Mouse (Mus musculus): Measurements from ENCODE around the gene Pip4k2a. TPM values are rescaled to one million over a fixed set of nuclear protein-coding genes. Genes with fewer than 3 reads are reported as not detected.

Pip4k2a gene
- polyA plus RNA-seq, 2 experiments = 15.2 to 16.6 TPM

- DNase-seq (ENCODE audit: low read depth in 3 of 3, low spot score in 3 of 3) (no peak), ATAC-seq (ENCODE audit: insufficient read depth) (no peak)
- Histone ChIP-seq H3K4me3 (ENCODE audit: insufficient read depth in 1 of 2, low read depth in 2 of 2, low read length in 2 of 2) (no peak overlapping the region), H3K4me1 (replicated peaks; ENCODE audit: control insufficient read depth in 2 of 2, insufficient read depth in 2 of 2, low read length in 1 of 2) (peaks cover 14 to 41% of the 10 kb centered on the region in 2 experiments), H3K36me3 (replicated peaks; ENCODE audit: control insufficient read depth, insufficient read depth, low read depth) (no peaks in the 10 kb centered on the region; the same call in 1 of the 2 replicates), H3K9ac (replicated peaks) (no peak overlapping the region), H3K9me3 (ENCODE audit: control insufficient read depth, low read length) (no peaks in the 10 kb centered on the region), H3K27me3 (ENCODE audit: control insufficient read depth, insufficient read depth, low read length) (no peaks in the 10 kb centered on the region), H3K27ac (no peak overlapping the region), H3K4me2 (ENCODE audit: low read depth) (no peak overlapping the region)
- WGBS (ENCODE audit: insufficient replicate concordance) = 41% methylated on average over 3 of the region's 3 CpGs
- TF ChIP-seq EP300 (IDR thresholded peaks at IDR 0.05; ENCODE audit: low read depth) (no peak), CTCF (IDR thresholded peaks at IDR 0.05; ENCODE audit: low read depth) (no peak)
Measured at GRCm38 (mm10) chr2:18962502-18962901, 35.4 kb downstream of the Pip4k2a start.

DNA sequence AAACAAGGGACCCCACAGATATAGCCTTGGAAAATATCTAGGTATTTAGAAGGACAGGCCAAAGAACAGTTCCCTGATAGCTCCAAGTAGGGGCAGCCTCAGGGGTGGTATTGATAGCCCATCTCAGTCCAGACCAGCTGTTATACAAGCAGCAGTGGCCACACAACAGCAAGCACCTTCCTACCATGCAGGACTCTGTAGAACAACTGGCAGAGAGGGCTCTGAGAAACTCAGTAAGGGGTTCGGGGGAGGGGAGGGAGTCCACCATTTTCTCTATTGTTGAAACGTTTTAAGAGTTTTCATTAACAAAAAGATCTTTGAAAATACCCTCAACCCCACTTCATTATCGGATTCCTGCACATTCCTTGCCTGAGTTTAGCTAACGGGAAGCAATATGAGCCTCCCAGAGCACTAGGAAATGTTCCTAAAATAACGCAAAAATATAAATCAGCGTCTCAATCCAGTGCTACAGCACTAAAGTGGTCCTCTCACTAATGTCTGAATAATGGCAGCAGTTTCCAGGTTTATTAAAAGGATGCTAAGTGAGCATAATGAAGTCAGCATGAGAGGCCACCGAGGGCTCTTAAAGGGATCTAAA lies 37.5 kb downstream of the Pip4k2a start:
- 66% methylated on average over 7 of the region's 7 CpGs for WGBS (ENCODE audit: insufficient replicate concordance)
- Histone ChIP-seq H3K4me1 (replicated peaks; ENCODE audit: control insufficient read depth in 2 of 2, insufficient read depth in 2 of 2, low read length in 1 of 2) (peaks cover 24 to 46% of the 10 kb centered on the region in 2 experiments), H3K4me3 (ENCODE audit: insufficient read depth in 1 of 2, low read depth in 2 of 2, low read length in 2 of 2) (no peak overlapping the region), H3K27me3 (ENCODE audit: control insufficient read depth, insufficient read depth, low read length) (no peaks in the 10 kb centered on the region), H3K4me2 (ENCODE audit: low read depth) (no peak overlapping the region), H3K36me3 (replicated peaks; ENCODE audit: control insufficient read depth, insufficient read depth, low read depth) (no peaks in the 10 kb centered on the region), H3K27ac (no peak overlapping the region), H3K9ac (replicated peaks) (no peak overlapping the region), H3K9me3 (ENCODE audit: control insufficient read depth, low read length) (no peaks in the 10 kb centered on the region)
- no peak for ATAC-seq (ENCODE audit: insufficient read depth)
- no peak for DNase-seq (ENCODE audit: low read depth in 3 of 3, low spot score in 3 of 3)
- TF ChIP-seq EP300 (IDR thresholded peaks at IDR 0.05; ENCODE audit: low read depth) (no peak), CTCF (IDR thresholded peaks at IDR 0.05; ENCODE audit: low read depth) (no peak)

- Histone ChIP-seq H3K4me3 (ENCODE audit: insufficient read depth in 1 of 2, low read depth in 2 of 2, low read length in 2 of 2) (no peak overlapping the region), H3K9ac (replicated peaks) (no peak overlapping the region), H3K36me3 (replicated peaks; ENCODE audit: control insufficient read depth, insufficient read depth, low read depth) (no peaks in the 10 kb centered on the region), H3K9me3 (ENCODE audit: control insufficient read depth, low read length) (no peaks in the 10 kb centered on the region), H3K27ac (no peak overlapping the region), H3K4me2 (ENCODE audit: low read depth) (no peak overlapping the region), H3K4me1 (replicated peaks; ENCODE audit: control insufficient read depth in 2 of 2, insufficient read depth in 2 of 2, low read length in 1 of 2) (peaks cover 33 to 53% of the 10 kb centered on the region in 2 experiments), H3K27me3 (ENCODE audit: control insufficient read depth, insufficient read depth, low read length) (no peaks in the 10 kb centered on the region)
- ATAC-seq (ENCODE audit: insufficient read depth) = no peak
- no peak for TF ChIP-seq CTCF (IDR thresholded peaks at IDR 0.05; ENCODE audit: low read depth)
- TF ChIP-seq EP300 (IDR thresholded peaks at IDR 0.05; ENCODE audit: low read depth) = no peak
- WGBS (ENCODE audit: insufficient replicate concordance) = 61% methylated on average over 5 of the region's 5 CpGs
- no peak for DNase-seq (ENCODE audit: low read depth in 3 of 3, low spot score in 3 of 3)
Measured at GRCm38 (mm10) chr2:18959558-18959957, 38.4 kb downstream of the Pip4k2a start.

DNA sequence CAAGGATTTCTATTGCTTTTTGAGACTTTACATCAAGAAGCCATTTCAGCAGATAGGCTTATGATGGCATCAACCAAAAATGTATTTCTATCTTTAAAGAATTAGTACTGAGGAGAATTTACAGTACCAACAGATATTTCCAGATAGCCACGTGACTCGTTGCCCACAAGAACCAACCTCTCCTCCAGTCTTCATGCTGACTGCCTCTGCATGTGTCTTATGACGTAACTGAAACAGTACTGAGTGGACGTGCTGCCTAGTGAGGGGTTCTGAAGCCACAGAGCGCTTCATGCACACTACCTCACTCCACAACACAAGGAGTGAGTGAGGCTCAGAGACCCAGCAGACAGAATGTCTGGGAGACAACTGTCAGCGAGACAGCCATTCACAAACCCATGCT lies 38.9 kb downstream of the Pip4k2a start:
- Histone ChIP-seq H3K27me3 (ENCODE audit: control insufficient read depth, insufficient read depth, low read length) (no peaks in the 10 kb centered on the region), H3K4me3 (ENCODE audit: insufficient read depth in 1 of 2, low read depth in 2 of 2, low read length in 2 of 2) (no peak overlapping the region), H3K9ac (replicated peaks) (no peak overlapping the region), H3K27ac (no peak overlapping the region), H3K4me2 (ENCODE audit: low read depth) (no peak overlapping the region), H3K36me3 (replicated peaks; ENCODE audit: control insufficient read depth, insufficient read depth, low read depth) (no peaks in the 10 kb centered on the region), H3K9me3 (ENCODE audit: control insufficient read depth, low read length) (no peaks in the 10 kb centered on the region), H3K4me1 (replicated peaks; ENCODE audit: control insufficient read depth in 2 of 2, insufficient read depth in 2 of 2, low read length in 1 of 2) (peaks cover 38 to 55% of the 10 kb centered on the region in 2 experiments)
- ATAC-seq (ENCODE audit: insufficient read depth) = no peak
- 42% methylated on average over 6 of the region's 6 CpGs for WGBS (ENCODE audit: insufficient replicate concordance)
- DNase-seq (ENCODE audit: low read depth in 3 of 3, low spot score in 3 of 3) = no peak
- TF ChIP-seq EP300 (IDR thresholded peaks at IDR 0.05; ENCODE audit: low read depth) (no peak), CTCF (IDR thresholded peaks at IDR 0.05; ENCODE audit: low read depth) (no peak)

GRCm38 (mm10) chr2:18958501-18958900 lies 39.4 kb downstream of the Pip4k2a start:
- Histone ChIP-seq H3K4me1 (replicated peaks; ENCODE audit: control insufficient read depth in 2 of 2, insufficient read depth in 2 of 2, low read length in 1 of 2) (peaks cover 43 to 60% of the 10 kb centered on the region in 2 experiments), H3K27me3 (ENCODE audit: control insufficient read depth, insufficient read depth, low read length) (no peaks in the 10 kb centered on the region), H3K9me3 (ENCODE audit: control insufficient read depth, low read length) (no peaks in the 10 kb centered on the region), H3K27ac (no peak overlapping the region), H3K9ac (replicated peaks) (no peak overlapping the region), H3K4me3 (ENCODE audit: insufficient read depth in 1 of 2, low read depth in 2 of 2, low read length in 2 of 2) (no peak overlapping the region), H3K4me2 (ENCODE audit: low read depth) (no peak overlapping the region), H3K36me3 (replicated peaks; ENCODE audit: control insufficient read depth, insufficient read depth, low read depth) (no peaks in the 10 kb centered on the region)
- DNase-seq (ENCODE audit: low read depth in 3 of 3, low spot score in 3 of 3) (no peak), ATAC-seq (ENCODE audit: insufficient read depth) (no peak)
- TF ChIP-seq CTCF (IDR thresholded peaks at IDR 0.05; ENCODE audit: low read depth) (no peak), EP300 (IDR thresholded peaks at IDR 0.05; ENCODE audit: low read depth) (no peak)
- 57% methylated on average over 5 of the region's 5 CpGs for WGBS (ENCODE audit: insufficient replicate concordance)

Data from liver, embryonic 14.5 days (tissue).